Mouse (Mus musculus) stomach, postnatal 0 days (tissue): Measurements from ENCODE around the gene Gm4981.

Experiments used
- CTCF ChIP-seq: IDR thresholded peaks from 2 replicates; pipeline ENCODE4 v1.5.1; 2016; ENCODE audit warnings: antibody characterized with exemption, low read depth, mild to moderate bottlenecking, moderate library complexity
- EP300 ChIP-seq: optimal IDR thresholded peaks from 2 replicates; pipeline ENCODE3; 2016; ENCODE audit warnings: antibody characterized with exemption

DNA sequence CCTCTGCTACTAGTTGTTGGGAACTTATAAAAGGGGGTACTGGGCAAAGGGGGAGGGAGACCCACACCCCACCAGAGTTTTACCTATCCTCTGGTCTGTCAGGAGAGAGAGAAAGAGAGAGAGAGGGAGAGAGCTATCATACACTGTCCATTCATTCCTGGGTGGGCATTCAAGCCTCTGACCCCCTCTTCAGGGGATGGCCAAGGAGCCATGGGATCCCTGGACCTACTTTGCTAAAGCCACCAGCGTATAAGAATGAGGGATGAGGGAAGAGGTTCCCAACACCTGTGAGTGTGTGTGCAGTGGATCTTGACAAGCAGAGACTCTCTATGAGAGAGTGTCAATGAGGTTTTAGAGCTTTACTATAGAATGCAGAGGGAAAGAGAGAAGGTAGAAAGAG lies 30.5 kb downstream of the Gm4981 start:
- TF ChIP-seq CTCF (no peak), EP300 (no peak)
